Mouse (Mus musculus) granulocyte monocyte progenitor cell, adult 5-6 weeks (primary cell): ENCODE results near the gene Clmp. TPM values are rescaled to one million over a fixed set of nuclear protein-coding genes. Genes with fewer than 3 reads are reported as not detected.

Experiments
- ATAC-seq: replicated peaks from 2 replicates; pipeline ENCODE4 v1.8.0; 2016; ENCODE audit warnings: mild to moderate bottlenecking, moderate TSS enrichment, inconsistent platforms; ENCODE audit not compliant: poor library complexity, severe bottlenecking
- total RNA-seq, 2 experiments: library from RNA; stranded (forward) in 1 of 2; stranded (reverse) in 1 of 2; fragments of 200-712, 200-1000 nt in 1 of 2; fragments of >200 nt in 1 of 2; fragmentation: Nextera tagmentation in 1 of 2; gene quantifications; 2 replicates each; pipeline ENCODE4 v1.2.3; 2014 to 2017

The Clmp gene
- total RNA-seq, 2 experiments from 2014 or later: 0.52 TPM; not detected in 1

GRCm38 (mm10) chr9:40834569-40834968 lies 148.8 kb downstream of the Clmp start:
- ATAC-seq: peak; percentile 94

Other genes starting within 250 kb of the Clmp start
- 18.5 and 25.8 TPM in 2 replicates for gene Gramd1b, start 154.6 kb upstream of the Clmp start, total RNA-seq (2014; fragmentation: Nextera tagmentation)
- gene Gramd1b, start 154.6 kb upstream of the Clmp start, total RNA-seq (2017): 5.3 and 8.1 TPM in 2 replicates
- not detected in 2 replicates for gene Gm21915, start 15.3 kb upstream of the Clmp start, total RNA-seq (2014; fragmentation: Nextera tagmentation)
- not detected in 2 replicates for gene Gm21915, start 15.3 kb upstream of the Clmp start, total RNA-seq (2017)
- gene Hspa8, start 115.0 kb downstream of the Clmp start, total RNA-seq (2014; fragmentation: Nextera tagmentation): 2,268 and 2,405 TPM in 2 replicates
- gene Hspa8, start 115.0 kb downstream of the Clmp start, total RNA-seq (2017): 4,273 and 4,449 TPM in 2 replicates
- gene Bsx, start 188.2 kb downstream of the Clmp start, total RNA-seq (2014; fragmentation: Nextera tagmentation): not detected in 2 replicates
- gene Bsx, start 188.2 kb downstream of the Clmp start, total RNA-seq (2017): not detected in 2 replicates